Mouse (Mus musculus): ENCODE measurements around the gene Gm10324. TPM values are rescaled to one million over a fixed set of nuclear protein-coding genes. Genes with fewer than 3 reads are reported as not detected.
"Not testable (repeated sequence)": the region's sequence is repeated elsewhere in the genome, so short reads cannot be mapped to it uniquely, and the experiment has no call there.

Gene Gm10324
- not detected in 2 replicates for polyA plus RNA-seq (2015; fragmentation: Nextera tagmentation; extraction: Ambion mirVana)

- not testable (repeated sequence) for ATAC-seq (ENCODE audit: low FRiP score); H3K4me2 ChIP-seq; H3K4me1 ChIP-seq; H3K27me3 ChIP-seq (replicated peaks); H3K9ac ChIP-seq (replicated peaks); H3K4me3 ChIP-seq (replicated peaks); H3K36me3 ChIP-seq; H3K9me3 ChIP-seq (replicated peaks); H3K27ac ChIP-seq (replicated peaks)
- no CpG with 5 or more reads among the region's 2 CpGs for WGBS
These were observed at the start of gene Gm10324 for GRCm38 (mm10) chr13:66119247-66119646. Gene Gm10324 (plus strand): TSS chr13:66119547.

Other genes starting within 250 kb of the Gm10324 start
- gene Gm10772, start 108.0 kb downstream of the Gm10324 start, polyA plus RNA-seq (2015; fragmentation: Nextera tagmentation; extraction: Ambion mirVana) = not detected in 2 replicates